Mouse (Mus musculus) thymus, postnatal 14 days (tissue): ENCODE results near the gene Tmem125.

ENCODE experiments used
- DNase-seq: peaks from one replicate; pipeline ENCODE4 v3.0.0; 2021

Gene Tmem125

GRCm38 (mm10) chr4:118543592-118544260, at the start of gene Tmem125:
Gene Tmem125 (minus strand): TSS chr4:118544044.
- DNase-seq = peak; percentile 70

GRCm38 (mm10) chr4:118589733-118590130, 45.9 kb upstream of the Tmem125 start:
- no peak for DNase-seq

GRCm38 (mm10) chr4:118589053-118589732, 45.3 kb upstream of the Tmem125 start:
- DNase-seq = no peak

- peak; percentile 16 for DNase-seq
These were observed 38.8 kb upstream of the Tmem125 start for GRCm38 (mm10) chr4:118582629-118583028.

- no peak for DNase-seq
These were observed 37.7 kb upstream of the Tmem125 start for GRCm38 (mm10) chr4:118581508-118581907.

GRCm38 (mm10) chr4:118579313-118579712, 35.5 kb upstream of the Tmem125 start:
- peak; percentile 49 for DNase-seq

GRCm38 (mm10) chr4:118576097-118576496, 32.3 kb upstream of the Tmem125 start:
- peak; percentile 76 for DNase-seq

- DNase-seq = no peak
These were observed 27.6 kb upstream of the Tmem125 start for GRCm38 (mm10) chr4:118571441-118571840.

GRCm38 (mm10) chr4:118569320-118569719, 25.5 kb upstream of the Tmem125 start:
- DNase-seq = no peak

- DNase-seq = no peak
These were observed 24.9 kb upstream of the Tmem125 start for GRCm38 (mm10) chr4:118568709-118569108.

GRCm38 (mm10) chr4:118566161-118566676, 22.4 kb upstream of the Tmem125 start:
- peak; percentile 65 for DNase-seq

- DNase-seq = no peak
These were observed 21.1 kb upstream of the Tmem125 start for GRCm38 (mm10) chr4:118564926-118565279.

- no peak for DNase-seq
These were observed 20.4 kb upstream of the Tmem125 start for GRCm38 (mm10) chr4:118564062-118564925.

GRCm38 (mm10) chr4:118553039-118553649, 9.3 kb upstream of the Tmem125 start:
- DNase-seq = no peak

- peak; percentile 37 for DNase-seq
These were observed 4.3 kb upstream of the Tmem125 start for GRCm38 (mm10) chr4:118548130-118548480.

GRCm38 (mm10) chr4:118547424-118548129, 3.7 kb upstream of the Tmem125 start:
- peak; percentile 71 for DNase-seq

GRCm38 (mm10) chr4:118544441-118545127, 740 bp upstream of the Tmem125 start:
- DNase-seq = no peak

- DNase-seq = peak; percentile 35
These were observed 700 bp downstream of the Tmem125 start for GRCm38 (mm10) chr4:118543158-118543530.

GRCm38 (mm10) chr4:118542510-118543157, 1.2 kb downstream of the Tmem125 start:
- no peak for DNase-seq

GRCm38 (mm10) chr4:118539904-118540303, 3.9 kb downstream of the Tmem125 start:
- no peak for DNase-seq

GRCm38 (mm10) chr4:118537801-118538200, 6.0 kb downstream of the Tmem125 start:
- no peak for DNase-seq
